Mouse (Mus musculus): ENCODE results near the gene Cacna1a.

- TF ChIP-seq POLR2A (IDR thresholded peaks at IDR 0.05; ENCODE audit: borderline replicate concordance, extremely low read depth, insufficient read depth, insufficient read length, poor library complexity, severe bottlenecking) (no peak), CTCF (IDR thresholded peaks at IDR 0.05; ENCODE audit: borderline replicate concordance, extremely low read depth, insufficient read depth, insufficient read length) (no peak)
Observed at GRCm38 (mm10) chr8:84345493-84345892, 42.7 kb upstream of the Cacna1a start.
